Mouse (Mus musculus): Measurements from ENCODE around the gene Ankfy1.
"Not testable (repeated sequence)": the region's sequence is repeated elsewhere in the genome, so short reads cannot be mapped to it uniquely, and the experiment has no call there.

DNA sequence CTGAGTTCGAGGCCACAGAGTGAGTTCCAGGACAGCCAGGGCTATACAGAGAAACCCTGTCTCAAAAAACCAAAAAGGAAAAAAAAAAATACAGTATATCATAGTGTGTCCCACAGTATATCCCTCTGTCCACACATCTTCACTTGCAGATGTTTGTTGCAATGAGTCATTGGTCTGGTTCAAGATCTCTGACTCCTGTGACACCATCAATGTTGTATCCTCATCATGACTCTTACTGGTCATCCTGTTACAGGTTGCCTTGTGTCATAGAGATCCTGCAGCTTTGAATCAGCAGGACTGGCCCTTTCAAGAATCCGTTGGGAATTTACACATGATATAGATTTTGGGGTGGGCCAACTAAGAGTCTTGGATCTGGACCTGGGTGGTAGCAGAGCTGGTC, 15.3 kb downstream of the Ankfy1 start:
- TF ChIP-seq CTCF, EP300 (IDR thresholded peaks at IDR 0.05): not testable (repeated sequence)
